Mouse (Mus musculus): ENCODE data around the gene Adamtsl2. TPM values are rescaled to one million over a fixed set of nuclear protein-coding genes. Genes with fewer than 3 reads are reported as not detected.

Adamtsl2 gene
- polyA plus RNA-seq, 2 experiments = 0.25 to 0.47 TPM

DNA sequence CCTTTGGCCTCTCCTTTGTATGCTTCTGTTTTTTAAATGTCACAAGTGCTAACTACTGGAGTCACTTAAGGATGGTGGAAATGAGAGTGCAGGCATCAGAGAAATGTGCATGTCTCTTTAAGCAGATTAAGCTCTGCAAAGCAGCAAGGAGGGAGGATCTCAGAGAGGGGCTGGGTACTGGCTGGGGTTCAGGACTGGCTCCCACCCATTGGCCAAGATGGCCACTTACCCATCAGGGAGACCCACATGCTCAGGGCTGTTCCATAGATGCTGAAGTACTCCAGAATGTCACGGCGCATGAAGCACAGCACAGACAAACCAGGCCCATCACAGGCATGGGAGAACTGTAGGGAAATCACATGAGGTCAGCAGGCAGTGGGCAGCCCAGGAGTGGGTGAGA, 12.1 kb upstream of the Adamtsl2 start:
- H3K36me3 ChIP-seq (replicated peaks; ENCODE audit: control insufficient read depth, insufficient read depth, low read depth) = no peaks in the 10 kb centered on the region
- H3K27ac ChIP-seq = no peak overlapping the region
- H3K9ac ChIP-seq (replicated peaks) = no peak overlapping the region
- no peak for ATAC-seq (ENCODE audit: insufficient read depth)
- H3K9me3 ChIP-seq (ENCODE audit: control insufficient read depth, low read length) = no peaks in the 10 kb centered on the region
- H3K4me3 ChIP-seq (ENCODE audit: insufficient read depth in 1 of 2, low read depth in 2 of 2, low read length in 2 of 2) = no peak overlapping the region
- peaks cover 0 to 2% of the 10 kb centered on the region in 2 experiments; a peak in 1 of 4 replicates for H3K4me1 ChIP-seq (replicated peaks; ENCODE audit: control insufficient read depth in 2 of 2, insufficient read depth in 2 of 2, low read length in 1 of 2)
- H3K4me2 ChIP-seq (ENCODE audit: low read depth) = no peak overlapping the region
- no peaks in the 10 kb centered on the region for H3K27me3 ChIP-seq (ENCODE audit: control insufficient read depth, insufficient read depth, low read length)
- 78% methylated on average over 2 of the region's 2 CpGs for WGBS (ENCODE audit: insufficient replicate concordance)
- TF ChIP-seq CTCF (IDR thresholded peaks at IDR 0.05; ENCODE audit: low read depth) (no peak), EP300 (IDR thresholded peaks at IDR 0.05; ENCODE audit: low read depth) (no peak)
- DNase-seq (ENCODE audit: low read depth in 3 of 3, low spot score in 3 of 3) = no peak

DNA sequence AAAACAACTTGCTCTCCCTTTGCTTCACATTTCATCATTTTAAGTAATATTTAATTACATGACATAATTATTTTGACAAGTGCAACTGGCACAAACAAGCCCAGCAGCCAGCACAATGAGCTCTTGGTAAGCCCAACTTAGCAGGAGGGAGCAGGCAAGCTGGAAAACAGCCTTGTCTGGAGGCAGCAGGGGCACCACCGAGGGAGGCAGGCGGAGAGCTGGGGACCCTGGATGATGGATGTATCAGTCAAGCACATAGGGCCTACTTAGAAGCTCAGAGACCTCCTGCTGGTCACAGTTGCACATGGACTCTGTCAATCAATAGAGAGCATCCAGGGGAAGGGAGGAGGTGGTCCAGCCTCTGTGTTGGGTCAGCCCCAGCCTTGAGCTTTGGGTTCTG, 11.2 kb upstream of the Adamtsl2 start:
- H3K27me3 ChIP-seq (ENCODE audit: control insufficient read depth, insufficient read depth, low read length) = no peaks in the 10 kb centered on the region
- 56% methylated on average over 2 of the region's 2 CpGs for WGBS (ENCODE audit: insufficient replicate concordance)

DNA sequence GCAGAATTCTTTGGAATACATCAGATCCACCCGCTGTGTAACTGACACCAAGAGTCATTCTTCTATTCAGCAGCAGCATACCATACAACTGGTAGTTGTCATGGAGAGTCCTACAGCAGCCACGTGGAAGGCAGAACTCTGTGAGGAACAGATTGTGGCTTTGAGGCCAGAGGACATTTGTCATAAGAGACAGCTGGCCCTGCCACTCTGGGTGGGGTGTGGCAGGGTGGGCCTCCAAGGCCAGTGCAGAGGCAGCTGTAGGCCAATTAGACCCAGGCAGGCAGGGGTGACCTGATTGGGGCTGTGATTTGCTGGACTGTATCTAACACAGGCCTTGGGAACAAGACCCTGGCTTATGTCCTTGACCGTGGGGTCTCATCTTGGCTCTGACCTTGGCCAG, 9.5 kb upstream of the Adamtsl2 start:
- no peak for ATAC-seq (ENCODE audit: insufficient read depth)
- H3K27ac ChIP-seq = no peak overlapping the region
- H3K9me3 ChIP-seq (ENCODE audit: control insufficient read depth, low read length) = no peaks in the 10 kb centered on the region
- no peaks in the 10 kb centered on the region for H3K4me1 ChIP-seq (replicated peaks; ENCODE audit: control insufficient read depth in 2 of 2, insufficient read depth in 2 of 2, low read length in 1 of 2)
- no peak for DNase-seq (ENCODE audit: low read depth in 3 of 3, low spot score in 3 of 3)
- no peaks in the 10 kb centered on the region for H3K27me3 ChIP-seq (ENCODE audit: control insufficient read depth, insufficient read depth, low read length)
- H3K36me3 ChIP-seq (replicated peaks; ENCODE audit: control insufficient read depth, insufficient read depth, low read depth) = no peaks in the 10 kb centered on the region
- no peak overlapping the region for H3K4me2 ChIP-seq (ENCODE audit: low read depth)
- no peak overlapping the region for H3K4me3 ChIP-seq (ENCODE audit: insufficient read depth in 1 of 2, low read depth in 2 of 2, low read length in 2 of 2)
- TF ChIP-seq CTCF (IDR thresholded peaks at IDR 0.05; ENCODE audit: low read depth) (no peak), EP300 (IDR thresholded peaks at IDR 0.05; ENCODE audit: low read depth) (no peak)
- 46% methylated on average over 3 of the region's 3 CpGs for WGBS (ENCODE audit: insufficient replicate concordance)
- no peak overlapping the region for H3K9ac ChIP-seq (replicated peaks)

More for the DNA sequence above, 11.2 kb upstream of the Adamtsl2 start:
- H3K36me3 ChIP-seq (replicated peaks; ENCODE audit: control insufficient read depth, insufficient read depth, low read depth) = no peaks in the 10 kb centered on the region
- H3K27ac ChIP-seq = no peak overlapping the region
- no peak overlapping the region for H3K9ac ChIP-seq (replicated peaks)
- ATAC-seq (ENCODE audit: insufficient read depth) = no peak
- no peak for DNase-seq (ENCODE audit: low read depth in 3 of 3, low spot score in 3 of 3)
- TF ChIP-seq EP300 (IDR thresholded peaks at IDR 0.05; ENCODE audit: low read depth) (no peak), CTCF (IDR thresholded peaks at IDR 0.05; ENCODE audit: low read depth) (no peak)
- no peak overlapping the region for H3K4me3 ChIP-seq (ENCODE audit: insufficient read depth in 1 of 2, low read depth in 2 of 2, low read length in 2 of 2)
- no peaks in the 10 kb centered on the region for H3K4me1 ChIP-seq (replicated peaks; ENCODE audit: control insufficient read depth in 2 of 2, insufficient read depth in 2 of 2, low read length in 1 of 2)
- H3K4me2 ChIP-seq (ENCODE audit: low read depth) = no peak overlapping the region
- H3K9me3 ChIP-seq (ENCODE audit: control insufficient read depth, low read length) = no peaks in the 10 kb centered on the region

DNA sequence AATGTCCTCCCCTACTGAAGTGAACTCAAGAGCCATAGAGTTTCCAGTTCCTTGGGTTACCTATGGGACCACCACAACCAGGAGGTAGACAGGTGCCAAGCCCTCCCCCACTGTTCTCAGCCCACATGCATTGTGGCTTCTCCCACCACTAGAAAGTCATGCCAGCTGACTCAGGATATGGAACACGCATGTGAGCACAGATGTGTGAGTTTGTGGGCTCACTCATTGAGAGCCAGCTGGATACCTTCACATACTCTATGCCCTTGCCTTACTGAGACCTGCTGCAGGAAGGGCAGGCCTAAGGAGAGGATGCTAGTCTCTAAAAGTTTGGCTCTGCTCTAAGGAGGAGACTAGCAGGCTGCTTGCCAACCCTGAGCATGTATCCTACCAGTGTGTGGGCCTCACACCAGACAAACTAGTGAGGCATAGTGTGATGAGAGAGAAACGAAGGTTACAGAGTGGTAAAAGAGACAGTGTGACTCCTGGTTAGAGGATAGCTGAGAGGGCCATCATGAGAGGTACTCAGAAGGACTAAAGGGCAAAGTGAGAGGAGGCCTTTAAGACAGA, 8.8 kb upstream of the Adamtsl2 start:
- no peaks in the 10 kb centered on the region for H3K9me3 ChIP-seq (ENCODE audit: control insufficient read depth, low read length)
- TF ChIP-seq CTCF (IDR thresholded peaks at IDR 0.05; ENCODE audit: low read depth) (no peak), EP300 (IDR thresholded peaks at IDR 0.05; ENCODE audit: low read depth) (no peak)
- no peaks in the 10 kb centered on the region for H3K27me3 ChIP-seq (ENCODE audit: control insufficient read depth, insufficient read depth, low read length)
- 34% methylated on average over 2 of the region's 2 CpGs for WGBS (ENCODE audit: insufficient replicate concordance)
- no peaks in the 10 kb centered on the region for H3K36me3 ChIP-seq (replicated peaks; ENCODE audit: control insufficient read depth, insufficient read depth, low read depth)
- H3K9ac ChIP-seq (replicated peaks) = no peak overlapping the region
- H3K4me1 ChIP-seq (replicated peaks; ENCODE audit: control insufficient read depth in 2 of 2, insufficient read depth in 2 of 2, low read length in 1 of 2) = no peaks in the 10 kb centered on the region
- no peak for DNase-seq (ENCODE audit: low read depth in 3 of 3, low spot score in 3 of 3)
- no peak overlapping the region for H3K4me3 ChIP-seq (ENCODE audit: insufficient read depth in 1 of 2, low read depth in 2 of 2, low read length in 2 of 2)
- no peak for ATAC-seq (ENCODE audit: insufficient read depth)
- no peak overlapping the region for H3K27ac ChIP-seq
- no peak overlapping the region for H3K4me2 ChIP-seq (ENCODE audit: low read depth)

DNA sequence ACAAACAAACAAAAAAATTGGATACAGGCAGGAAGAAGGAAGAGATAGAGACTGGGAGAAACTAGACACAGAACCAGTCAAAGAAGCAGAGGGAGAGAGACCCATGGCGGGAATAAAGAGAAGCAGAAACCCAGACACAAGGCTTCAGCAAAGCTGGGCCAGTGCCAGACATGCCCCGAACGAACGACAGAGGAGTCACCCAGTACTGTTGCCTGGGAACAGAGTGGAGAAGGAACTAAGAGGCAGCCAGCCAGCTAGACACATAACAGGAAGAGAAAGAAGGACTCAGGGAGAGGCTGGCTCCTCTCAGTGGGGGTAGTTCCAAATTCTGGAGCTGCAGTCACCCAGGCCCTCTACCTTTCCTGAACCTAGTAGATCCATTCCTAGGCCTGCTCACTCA, 8.0 kb upstream of the Adamtsl2 start:
- H3K4me3 ChIP-seq (ENCODE audit: insufficient read depth in 1 of 2, low read depth in 2 of 2, low read length in 2 of 2) = no peak overlapping the region
- no peaks in the 10 kb centered on the region for H3K9me3 ChIP-seq (ENCODE audit: control insufficient read depth, low read length)
- no peak overlapping the region for H3K27ac ChIP-seq
- no peak overlapping the region for H3K4me2 ChIP-seq (ENCODE audit: low read depth)
- H3K27me3 ChIP-seq (ENCODE audit: control insufficient read depth, insufficient read depth, low read length) = no peaks in the 10 kb centered on the region
- H3K36me3 ChIP-seq (replicated peaks; ENCODE audit: control insufficient read depth, insufficient read depth, low read depth) = no peaks in the 10 kb centered on the region
- TF ChIP-seq EP300 (IDR thresholded peaks at IDR 0.05; ENCODE audit: low read depth) (no peak), CTCF (IDR thresholded peaks at IDR 0.05; ENCODE audit: low read depth) (no peak)
- no peak overlapping the region for H3K9ac ChIP-seq (replicated peaks)
- DNase-seq (ENCODE audit: low read depth in 3 of 3, low spot score in 3 of 3) (no peak), ATAC-seq (ENCODE audit: insufficient read depth) (no peak)
- no peaks in the 10 kb centered on the region for H3K4me1 ChIP-seq (replicated peaks; ENCODE audit: control insufficient read depth in 2 of 2, insufficient read depth in 2 of 2, low read length in 1 of 2)
- 13% methylated on average over 4 of the region's 4 CpGs for WGBS (ENCODE audit: insufficient replicate concordance)

All from liver, embryonic 14.5 days (tissue).